Mouse (Mus musculus): ENCODE data around the gene Atp2a2.

Atp2a2 gene

DNA sequence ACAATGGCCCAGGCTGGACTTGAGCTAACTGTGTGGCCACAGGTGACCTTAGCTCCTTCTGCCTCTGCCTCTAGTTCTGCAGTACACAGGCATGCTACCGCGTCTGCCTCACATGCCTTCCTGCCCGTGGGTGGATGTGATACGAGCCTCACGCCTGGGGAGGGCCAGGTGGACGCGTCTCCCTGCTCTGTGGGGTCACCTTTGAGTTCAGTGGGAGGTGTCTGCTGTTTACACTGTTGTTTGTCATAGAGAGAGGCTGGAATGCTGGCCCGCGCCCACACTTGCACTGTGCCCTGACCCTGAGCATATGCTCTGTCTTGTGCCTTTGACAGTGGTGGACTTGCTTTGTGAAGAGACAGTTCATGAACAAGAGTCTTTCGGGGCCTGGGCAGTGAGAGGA lies 96.5 kb downstream of the Atp2a2 start:
- DNase-seq (ENCODE audit: low spot score), result no peak
